Mouse (Mus musculus) layer of hippocampus, postnatal 10 days (tissue): ENCODE measurements at regions not wholly inside any gene's neighbourhood (a gene's known extent, or its start where the extent isn't known, plus 50 kb on each side); places are given as distances from the start of the nearest gene placed in this dataset.
"Not testable (repeated sequence)": the region's sequence is repeated elsewhere in the genome, so short reads cannot be mapped to it uniquely, and the experiment has no call there.

ENCODE experiments used
- DNase-seq, 2 experiments: peaks; one replicate each; pipeline ENCODE4 v3.0.0; 2021; ENCODE audit warnings: low spot score in 2 of 2

DNA sequence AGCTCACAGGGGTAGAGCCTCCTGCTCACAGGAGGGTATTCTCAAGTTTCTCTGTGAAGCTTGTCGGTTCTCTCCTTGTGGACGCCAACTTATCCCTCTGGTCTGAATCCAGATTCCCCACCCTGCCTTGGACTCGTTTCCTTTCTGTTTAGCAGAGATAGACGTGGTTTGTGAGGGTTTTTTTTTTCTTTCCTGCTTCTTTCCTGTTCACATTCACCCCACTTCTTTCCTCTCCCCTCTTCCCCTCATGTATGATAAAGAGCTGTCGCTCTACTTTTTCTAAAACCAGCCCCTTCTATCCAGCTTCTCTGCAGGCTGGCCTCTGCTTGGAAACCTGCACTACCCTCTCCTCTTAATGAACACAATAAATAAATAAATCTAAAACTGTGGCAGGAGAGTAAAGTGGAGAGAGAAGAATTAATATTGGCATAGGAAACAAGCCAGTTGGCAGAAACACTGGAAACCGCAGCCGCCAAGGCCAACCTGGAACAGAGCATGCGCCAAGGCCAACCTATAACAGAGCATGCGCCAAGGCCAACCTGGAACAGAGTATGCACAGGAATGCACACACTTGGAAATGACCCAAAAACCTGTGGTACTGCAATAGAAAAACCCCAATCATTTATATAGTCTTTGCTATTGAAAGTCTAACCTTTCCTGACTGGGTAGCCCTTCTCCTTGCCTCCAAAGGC, 126.2 kb upstream of the Arid1b start:
- DNase-seq: no peak

GRCm38 (mm10) chr17:4868446-4868825, 125.7 kb upstream of the Arid1b start:
- DNase-seq: no peak

DNA sequence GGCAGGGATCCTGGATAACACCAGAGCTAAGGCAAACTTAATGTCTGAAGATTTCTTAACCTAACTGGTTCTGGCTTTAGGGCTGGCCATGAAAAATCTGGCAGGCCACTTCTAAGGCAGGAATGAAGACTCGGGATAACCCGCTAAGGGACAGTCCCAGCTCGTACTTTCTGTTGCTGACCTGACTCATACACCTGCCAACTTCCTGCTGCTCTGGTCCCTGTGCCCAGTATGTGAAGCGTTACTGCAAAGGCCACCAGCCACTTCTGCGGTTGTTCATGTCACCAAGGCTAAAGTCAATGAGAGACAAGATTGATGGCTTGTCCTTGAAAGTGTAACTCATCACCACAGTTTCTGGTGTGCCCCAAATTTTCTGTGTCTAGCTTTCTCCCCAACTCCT, 125.3 kb upstream of the Arid1b start:
- DNase-seq: no peak

GRCm38 (mm10) chr17:4871267-4871666, 122.9 kb upstream of the Arid1b start:
- no peak for DNase-seq

GRCm38 (mm10) chr17:4874459-4874858, 119.7 kb upstream of the Arid1b start:
- DNase-seq: no peak

- DNase-seq: no peak
Observed at GRCm38 (mm10) chr17:4875086-4876046, 118.8 kb upstream of the Arid1b start.

DNA sequence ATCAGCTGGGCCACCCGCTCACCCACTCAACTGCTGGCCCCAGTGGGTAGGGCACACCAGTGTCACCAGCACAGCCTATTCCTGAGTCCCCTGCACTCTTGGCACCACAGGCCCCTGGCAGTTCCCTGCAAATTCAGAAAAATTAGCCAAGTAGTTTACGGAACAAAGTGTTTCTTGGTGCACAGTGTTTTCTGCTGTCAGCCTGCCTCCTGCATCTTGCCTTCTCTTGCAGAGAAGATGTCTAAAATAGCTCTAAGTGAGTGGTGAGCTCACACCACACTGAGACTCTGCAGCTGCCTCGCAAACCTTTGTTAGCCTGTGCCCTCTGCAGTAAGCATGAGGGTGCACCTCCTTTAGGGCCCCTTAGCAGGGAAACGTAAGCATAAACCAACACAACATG, 117.7 kb upstream of the Arid1b start:
- no peak for DNase-seq

GRCm38 (mm10) chr17:4881473-4881872, 112.7 kb upstream of the Arid1b start:
- DNase-seq: no peak

GRCm38 (mm10) chr17:4884083-4884482, 110.0 kb upstream of the Arid1b start:
- DNase-seq: no peak

GRCm38 (mm10) chr17:4884761-4885160, 109.4 kb upstream of the Arid1b start:
- DNase-seq: no peak

DNA sequence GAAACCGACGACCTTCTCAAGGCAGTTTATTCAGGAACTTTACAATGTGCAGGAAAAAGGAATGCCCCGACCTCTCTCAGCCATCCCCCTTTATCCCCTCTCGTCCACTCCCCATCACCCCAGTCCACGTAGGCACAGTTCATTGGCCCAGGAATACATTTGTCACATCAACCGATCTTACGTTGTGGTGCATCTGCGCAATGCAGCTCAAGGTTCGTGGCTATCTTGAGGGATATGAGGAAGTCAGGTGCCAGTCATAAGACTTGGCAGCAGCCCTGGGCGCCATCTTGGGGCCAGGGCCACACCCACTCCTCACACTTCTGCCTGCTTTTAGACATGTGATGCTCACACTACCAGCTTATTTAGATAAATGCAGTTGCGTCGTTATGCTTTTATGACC, 106.8 kb upstream of the Arid1b start:
- DNase-seq: not testable (repeated sequence)

GRCm38 (mm10) chr17:4889577-4889976, 104.6 kb upstream of the Arid1b start:
- DNase-seq: no peak

DNA sequence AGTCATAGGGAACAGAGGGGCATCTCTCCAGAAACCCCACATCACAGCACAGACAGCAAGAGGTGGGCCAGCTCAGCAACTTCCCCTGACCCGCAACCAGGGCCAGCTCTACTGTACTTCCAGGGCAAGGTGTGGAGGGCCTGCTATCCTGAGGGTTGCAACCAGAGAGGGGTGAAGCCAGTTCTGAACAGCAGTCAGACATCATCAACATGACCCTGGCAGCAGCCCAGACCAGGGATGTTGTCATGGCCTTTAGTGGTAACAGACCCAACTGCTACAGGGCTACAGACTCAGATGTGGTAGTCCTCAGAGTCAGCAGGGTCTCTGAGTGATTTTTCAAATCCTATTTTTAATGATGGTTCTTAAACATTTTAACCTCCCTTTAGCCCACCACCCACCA, 104.0 kb upstream of the Arid1b start:
- DNase-seq: no peak

DNA sequence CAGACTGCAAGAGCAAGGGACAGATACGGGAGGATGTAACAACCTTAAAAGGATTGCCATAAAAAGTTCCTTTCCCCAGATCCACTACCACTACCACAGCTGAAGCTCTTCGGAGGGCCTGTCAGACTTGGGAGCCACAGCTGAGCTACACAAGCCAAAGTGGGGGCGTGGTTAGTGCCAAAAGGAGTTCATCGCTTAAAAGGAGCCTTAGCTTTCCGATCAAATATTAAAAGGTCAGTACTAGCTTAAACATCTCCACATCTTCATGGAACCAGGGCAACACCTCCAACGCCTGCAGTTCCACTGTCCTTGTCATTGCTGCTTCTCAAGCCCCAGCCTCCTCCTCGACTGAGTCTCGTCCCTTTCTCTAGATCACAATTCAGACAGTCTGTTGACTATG, 102.6 kb upstream of the Arid1b start:
- no peak for DNase-seq

GRCm38 (mm10) chr17:4894756-4895330, 99.3 kb upstream of the Arid1b start:
- DNase-seq: not testable (repeated sequence)

- no peak for DNase-seq
Observed at GRCm38 (mm10) chr17:4903129-4903528, 91.0 kb upstream of the Arid1b start.

DNA sequence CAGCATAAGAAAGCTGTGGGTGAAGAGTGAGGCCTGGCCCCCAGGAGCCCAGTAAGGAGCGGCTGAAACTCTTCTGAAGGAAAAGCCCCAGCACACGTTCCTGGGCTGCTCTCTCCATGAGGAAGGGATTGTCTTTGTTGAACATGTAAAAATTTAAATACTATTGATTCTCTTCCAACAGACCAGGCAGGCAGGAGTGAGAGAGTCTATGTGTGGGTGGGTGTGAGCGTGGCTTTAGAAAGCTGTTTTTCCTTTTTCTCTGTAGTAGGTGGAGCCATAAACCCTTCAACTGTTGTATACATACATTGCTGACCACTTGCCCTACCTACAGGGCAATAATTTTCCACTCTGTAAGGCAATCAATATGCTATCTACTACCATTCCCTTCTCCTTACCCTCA, 87.6 kb upstream of the Arid1b start:
- no peak for DNase-seq

GRCm38 (mm10) chr17:4907181-4907752, 86.9 kb upstream of the Arid1b start:
- peak; percentile 53 to 66 for DNase-seq

DNA sequence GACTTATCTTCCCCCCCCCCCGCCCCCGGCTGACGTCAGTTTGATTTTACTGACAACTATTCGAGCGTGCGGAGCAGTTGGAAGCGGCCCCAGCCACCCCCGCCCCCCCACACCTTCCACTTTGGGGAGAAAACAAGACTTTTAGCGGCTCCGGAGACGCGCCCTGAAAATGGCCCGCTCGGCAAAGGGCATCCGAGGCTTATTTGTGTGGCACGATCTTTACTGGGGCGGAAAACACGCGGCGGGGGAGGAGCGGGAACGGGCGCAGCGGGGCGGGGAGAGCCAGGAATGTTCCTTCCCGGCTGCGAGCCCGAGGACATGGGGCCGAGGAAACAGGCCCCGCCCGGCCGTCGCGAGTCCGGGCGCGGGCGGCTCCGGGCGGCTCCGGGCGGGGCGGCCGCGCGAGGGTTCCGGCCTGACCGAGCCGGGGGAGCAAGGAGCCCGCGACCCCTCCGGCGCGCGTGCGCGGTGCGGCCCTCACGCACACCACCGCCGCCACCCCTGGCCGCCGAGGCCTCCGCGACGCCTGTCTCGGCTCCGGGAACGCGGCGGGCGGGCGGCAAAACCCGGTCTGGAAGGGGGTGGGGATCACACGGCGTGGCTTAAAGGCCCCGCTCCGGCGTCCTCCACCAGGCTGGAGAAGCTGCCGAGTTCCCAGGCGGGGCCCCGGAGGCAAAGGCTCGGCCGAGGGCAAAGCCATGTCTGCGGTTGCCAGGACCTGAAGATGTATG, 86.1 kb upstream of the Arid1b start:
- peak; percentile 95 to 97 for DNase-seq

DNA sequence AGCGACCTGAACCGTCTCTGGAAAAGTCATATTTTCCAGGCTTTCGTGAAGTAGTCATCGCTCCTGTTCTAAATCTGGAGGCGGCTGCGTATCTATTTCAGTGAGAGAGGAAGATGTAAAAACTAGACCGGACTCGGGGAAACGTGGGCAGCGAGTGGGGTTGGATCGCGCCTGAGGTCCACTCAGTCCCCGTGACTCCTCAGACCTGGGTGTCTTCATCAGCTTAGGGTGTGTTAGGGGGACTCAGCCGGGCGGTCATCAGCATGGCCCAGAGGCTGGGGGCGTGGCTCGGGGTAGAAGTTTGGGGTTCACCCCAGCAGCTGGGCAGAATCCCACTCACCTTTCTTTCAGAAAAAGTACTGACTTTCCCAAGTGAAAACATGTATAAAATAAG, 85.6 kb upstream of the Arid1b start:
- DNase-seq: no peak

DNA sequence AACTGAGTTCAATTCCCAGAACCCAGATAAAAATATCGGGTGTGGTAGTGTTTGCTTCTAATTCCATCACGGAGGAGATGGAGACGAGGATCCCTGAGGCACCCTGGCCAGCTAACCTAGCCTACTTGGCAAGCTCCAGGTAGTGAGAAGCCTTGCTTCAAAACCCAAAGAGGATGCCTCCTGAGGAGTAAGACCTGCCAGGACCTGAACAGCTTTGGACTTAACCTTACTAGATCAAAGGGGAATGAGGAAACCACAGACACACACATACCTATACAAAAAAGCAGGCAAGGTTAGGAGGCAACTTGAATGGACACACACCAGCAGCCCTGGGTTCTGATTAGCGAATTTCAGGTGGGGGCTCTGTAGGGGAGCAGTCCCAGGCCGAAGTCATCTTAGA, 84.0 kb upstream of the Arid1b start:
- no peak for DNase-seq
